Mouse (Mus musculus): Measurements from ENCODE around the gene Pcnp.
"Not testable (repeated sequence)": the region's sequence is repeated elsewhere in the genome, so short reads cannot be mapped to it uniquely, and the experiment has no call there.

Gene Pcnp

GRCm38 (mm10) chr16:55964126-55964949, 65.2 kb downstream of the Pcnp start:
- no peak for DNase-seq

GRCm38 (mm10) chr16:55963068-55963467, 66.5 kb downstream of the Pcnp start:
- not testable (repeated sequence) for DNase-seq
